Mouse (Mus musculus) liver, adult 2 months (tissue): ENCODE measurements at regions not wholly inside any gene's neighbourhood (a gene's known extent, or its start where the extent isn't known, plus 50 kb on each side); places are given as distances from the start of the nearest gene placed in this dataset.

ENCODE experiments used
- CTCF ChIP-seq: fragments of 200-500 bp; IDR thresholded peaks from 2 replicates; pipeline ENCODE4 v1.5.1; 2011; ENCODE audit warnings: low read depth, low read length, control low read depth
- POLR2A ChIP-seq: fragments of 200-500 bp; IDR thresholded peaks from 2 replicates; pipeline ENCODE4 v1.6.1; 2011; ENCODE audit warnings: low read length, control low read depth; ENCODE audit not compliant: insufficient read depth; ENCODE audit errors: extremely low read depth

DNA sequence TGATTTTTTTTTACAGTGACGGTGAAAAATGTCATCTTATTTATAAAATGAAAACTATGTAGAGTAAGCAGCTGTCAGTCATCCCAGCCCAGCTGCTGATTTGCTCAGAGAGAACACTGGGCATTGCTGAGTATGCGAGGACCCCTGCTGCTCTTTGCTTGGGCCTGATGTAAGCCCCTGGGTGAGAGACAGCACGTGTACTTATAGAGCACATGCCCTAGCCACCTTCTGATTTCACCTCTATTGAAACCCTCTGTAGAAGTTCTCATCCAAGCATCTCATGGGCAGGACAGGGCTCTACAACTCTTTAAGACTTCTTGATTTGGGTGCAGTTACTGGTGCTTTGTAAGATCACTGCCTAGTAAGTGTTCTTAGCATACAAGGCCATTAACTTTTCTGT is 182.2 kb downstream of the Rab11fip2 start:
- no peak for TF ChIP-seq CTCF
- no peak for TF ChIP-seq POLR2A
